Mouse (Mus musculus) bone marrow macrophage, adult 2 months (primary cell): ENCODE measurements around the gene Car11.

Source experiments
- CTCF ChIP-seq: IDR thresholded peaks from 2 replicates; pipeline ENCODE4 v1.5.1; 2012; ENCODE audit warnings: low read depth, mild to moderate bottlenecking, low read length, moderate library complexity
- POLR2A ChIP-seq: IDR thresholded peaks from 2 replicates; pipeline ENCODE4 v1.6.1; 2012; ENCODE audit warnings: mild to moderate bottlenecking, low read depth, low read length, borderline replicate concordance

DNA sequence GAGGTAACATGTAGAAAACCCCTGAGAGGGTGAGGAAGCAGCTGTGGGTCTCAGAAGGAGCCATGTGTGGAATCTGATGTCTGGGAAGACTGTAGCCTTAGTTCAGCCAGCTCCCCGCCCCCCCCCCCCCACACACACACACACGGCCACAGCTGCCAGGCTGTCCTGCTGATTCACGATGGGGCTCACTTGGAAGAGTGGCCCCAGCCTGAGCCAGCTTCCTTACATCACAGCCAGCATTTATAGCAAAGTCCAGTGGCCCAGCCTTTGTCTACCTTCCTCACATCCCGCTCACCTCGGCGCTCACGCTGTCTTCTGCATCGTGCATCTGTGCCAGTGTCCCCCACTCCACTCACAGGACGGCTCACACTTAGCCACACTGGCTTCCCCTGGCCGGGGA lies 49.8 kb downstream of the Car11 start:
- no peak for TF ChIP-seq CTCF
- TF ChIP-seq POLR2A = no peak
